Mouse (Mus musculus) kidney, postnatal 36 days (tissue): ENCODE results near the gene Dcxr.

Experiments
- DNase-seq, 2 experiments: peaks; one replicate each; pipeline ENCODE4 v3.0.0; 2021 to 2022; ENCODE audit warnings: mixed read lengths in 2 of 2

Gene Dcxr

DNA sequence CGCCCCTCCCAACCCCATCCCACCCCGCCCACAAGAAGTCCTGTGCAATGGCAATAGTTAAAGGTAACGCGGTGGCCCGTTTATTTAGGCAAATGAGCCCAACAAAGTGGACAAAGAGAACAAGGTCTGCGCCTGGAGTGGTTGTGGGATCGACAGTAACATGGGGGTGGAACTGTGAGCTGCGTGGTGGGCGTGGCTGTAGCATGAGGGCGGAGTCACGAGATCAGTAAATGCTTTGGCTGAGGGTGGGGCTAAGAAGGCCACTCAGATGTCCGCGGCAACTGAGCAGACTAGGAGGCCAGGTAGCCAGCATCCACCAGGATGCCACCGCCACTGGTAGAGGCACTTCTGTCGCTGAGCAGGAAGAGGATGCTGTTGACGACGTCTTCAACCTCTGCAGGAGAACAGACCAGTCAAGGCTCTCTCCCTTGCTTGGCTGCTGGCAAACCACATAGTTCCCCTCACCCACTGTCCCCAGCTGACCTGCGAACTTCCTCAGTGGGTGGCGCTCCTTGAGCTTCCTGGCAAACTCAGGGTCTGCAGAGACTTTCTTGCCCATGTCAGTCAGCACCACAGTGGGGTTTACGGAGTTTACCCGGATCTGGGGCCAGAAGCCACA, 2.5 kb upstream of the Dcxr start:
- DNase-seq, result peak; percentile 58 to 76

DNA sequence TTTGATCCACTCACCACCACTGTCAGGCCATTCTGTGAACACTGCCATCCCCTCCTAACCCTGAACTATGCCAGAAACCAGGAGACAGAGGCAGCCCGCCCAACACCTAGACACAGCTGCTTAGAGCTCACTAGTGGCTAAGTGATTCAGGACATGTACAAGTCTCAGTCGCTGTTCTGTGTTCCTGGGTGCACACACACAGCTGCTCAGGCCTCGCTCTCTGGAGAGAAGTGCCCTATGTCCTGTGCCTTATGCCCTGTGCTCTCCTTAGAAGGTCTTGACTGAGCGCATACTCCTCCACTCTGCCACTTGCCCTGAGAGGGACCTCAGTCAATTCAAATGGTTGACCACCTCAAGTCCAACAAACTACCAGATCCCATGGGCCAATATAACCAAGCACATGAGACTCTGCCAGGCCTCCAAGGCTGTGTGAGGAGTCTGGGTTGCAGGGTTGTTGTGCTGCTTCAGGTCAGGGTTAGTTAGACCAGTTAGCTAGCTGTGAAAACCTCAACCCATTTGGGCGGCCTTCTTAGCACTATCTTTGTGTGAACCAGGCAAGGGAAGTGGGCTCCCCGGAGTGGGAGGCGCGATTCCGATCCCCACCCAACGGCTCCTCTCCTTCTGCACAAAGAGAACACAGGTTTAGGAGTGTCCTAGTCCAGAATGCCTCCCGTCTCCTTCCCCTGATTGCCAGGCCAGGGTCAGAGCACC, 1.6 kb upstream of the Dcxr start:
- no peak for DNase-seq

DNA sequence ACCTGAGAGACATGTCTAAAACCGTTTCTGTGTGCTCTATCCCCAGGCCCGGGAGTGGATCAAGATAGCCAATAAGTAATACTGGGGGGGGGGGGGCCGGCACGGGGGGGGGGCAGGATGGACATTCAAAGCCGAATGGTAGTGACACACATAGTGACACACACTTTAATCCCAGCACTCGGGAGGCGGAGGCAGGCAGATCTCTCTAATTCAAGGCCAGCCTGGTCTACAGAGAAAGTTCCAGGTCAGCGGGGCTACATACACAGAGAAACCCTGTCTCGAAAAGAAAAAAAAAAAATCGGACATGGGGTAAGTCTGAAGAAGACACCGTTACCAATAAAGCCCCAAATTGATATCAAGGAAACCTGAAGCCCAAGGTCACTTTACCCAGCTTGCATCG, 483 bp upstream of the Dcxr start:
- DNase-seq, result no peak

DNA sequence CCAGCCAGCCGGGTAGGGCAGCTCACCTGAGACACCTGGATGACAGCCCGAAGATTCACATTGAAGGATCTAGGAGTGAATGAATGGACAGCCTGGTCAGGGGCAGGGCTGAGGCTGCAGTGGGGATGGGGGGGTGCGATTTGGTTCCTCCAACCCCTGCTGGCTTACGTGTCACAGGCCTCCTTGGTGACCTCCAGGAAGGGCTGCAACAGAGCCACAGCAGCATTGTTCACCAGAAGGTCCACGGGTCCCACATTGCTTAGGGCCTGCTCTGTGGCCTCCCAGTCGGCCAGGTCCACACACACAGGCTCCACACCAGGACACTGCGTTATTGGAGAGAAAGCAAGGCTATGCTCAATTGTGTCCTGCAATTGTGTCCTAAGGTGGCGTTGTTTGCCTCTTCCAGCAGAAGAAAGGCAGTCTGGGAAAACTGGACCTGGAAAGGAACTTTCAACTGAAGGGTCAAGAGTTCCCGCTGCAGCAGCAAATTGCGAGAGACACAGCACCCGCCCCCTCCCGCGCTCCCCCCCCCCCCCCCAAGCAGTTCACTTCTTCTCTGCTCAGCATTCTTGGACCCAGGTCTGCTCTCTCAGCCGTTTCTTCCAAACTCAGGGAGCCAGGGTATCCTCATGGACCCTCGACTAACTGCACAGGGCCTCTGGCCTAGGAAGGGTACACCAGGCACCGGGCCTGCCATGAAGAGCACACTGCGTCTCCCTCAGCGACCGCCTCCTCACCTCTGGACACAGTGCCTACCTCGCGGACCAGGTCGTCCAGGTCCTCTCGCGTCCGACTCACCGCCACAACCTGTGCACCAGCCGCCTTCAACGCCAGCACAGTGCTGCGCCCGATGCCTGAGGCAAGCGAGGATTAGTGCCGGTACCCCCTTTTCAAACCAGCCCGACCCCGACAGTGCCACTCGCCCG, 575 bp downstream of the Dcxr start:
- DNase-seq, result peak; percentile 58 to 82

DNA sequence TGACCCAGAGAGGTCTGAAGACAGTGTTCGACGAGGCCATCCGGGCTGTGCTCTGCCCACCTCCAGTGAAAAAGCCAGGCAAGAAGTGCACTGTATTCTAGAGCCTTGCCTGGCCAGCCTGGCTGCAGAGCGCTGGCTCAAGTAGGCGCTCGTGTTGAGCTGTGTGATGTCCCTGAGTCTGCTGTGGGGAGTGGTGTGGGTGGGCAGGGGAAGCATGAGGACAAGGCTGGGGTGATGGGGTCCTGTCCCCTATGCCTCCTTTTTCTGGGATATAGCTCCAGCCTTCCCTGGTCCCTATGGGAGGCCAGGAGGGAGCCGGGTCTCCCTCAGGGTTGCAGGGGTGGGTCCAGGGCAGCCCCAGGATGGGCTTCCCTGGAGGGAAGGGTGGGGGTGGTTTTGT, 3.6 kb downstream of the Dcxr start:
- DNase-seq, result peak in 1 of 2 experiments; percentile 41

DNA sequence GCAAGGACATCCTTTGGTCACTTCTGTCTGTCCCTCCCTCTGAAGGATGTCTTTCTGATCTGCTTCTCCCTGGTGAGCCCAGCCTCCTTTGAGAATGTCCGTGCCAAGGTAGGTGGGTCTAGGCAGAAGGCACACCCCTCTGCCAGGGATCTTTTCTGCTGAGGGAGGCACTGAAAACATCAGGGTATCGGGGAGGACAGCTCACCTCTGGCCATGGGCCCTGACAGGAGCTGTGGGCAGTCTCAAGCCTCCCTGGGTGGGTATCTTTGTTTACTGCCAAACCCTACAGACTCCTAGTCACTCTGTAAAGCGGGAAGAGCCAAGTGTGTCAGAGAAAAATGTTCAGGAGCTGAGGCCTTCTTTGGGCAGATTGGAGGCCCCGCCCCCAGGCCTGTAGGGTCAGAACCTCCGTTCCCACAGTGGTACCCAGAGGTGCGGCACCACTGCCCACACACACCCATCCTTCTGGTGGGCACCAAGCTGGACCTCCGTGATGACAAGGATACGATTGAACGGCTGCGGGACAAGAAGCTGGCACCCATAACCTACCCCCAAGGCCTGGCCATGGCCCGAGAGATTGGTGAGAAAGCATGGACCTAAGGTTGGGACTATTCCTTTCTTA, 4.2 kb downstream of the Dcxr start:
- peak; percentile 71 to 77 for DNase-seq

DNA sequence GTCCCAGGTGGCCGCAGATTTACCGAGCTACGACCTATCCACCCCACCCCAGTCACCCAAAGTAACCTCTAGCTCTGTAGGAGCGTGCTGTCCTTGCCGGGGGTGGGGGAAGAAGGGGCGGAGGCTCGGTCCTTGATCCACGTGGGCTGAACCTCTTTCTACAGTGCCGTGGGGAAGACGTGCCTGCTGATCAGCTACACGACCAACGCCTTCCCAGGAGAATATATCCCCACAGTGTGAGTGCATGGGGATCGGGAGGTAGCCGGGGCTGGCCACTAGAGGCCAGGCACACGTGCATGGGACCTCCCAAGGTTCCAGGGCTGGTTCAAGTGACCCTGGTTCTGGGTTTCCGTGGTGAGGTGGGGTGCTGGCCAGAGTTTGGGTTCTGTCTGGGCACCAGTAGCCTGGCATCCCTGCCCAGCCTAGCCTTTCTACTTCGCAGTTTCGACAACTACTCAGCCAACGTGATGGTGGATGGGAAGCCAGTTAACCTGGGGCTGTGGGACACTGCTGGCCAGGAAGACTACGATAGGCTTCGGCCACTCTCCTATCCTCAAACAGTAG, 4.9 kb downstream of the Dcxr start:
- DNase-seq, result no peak

DNA sequence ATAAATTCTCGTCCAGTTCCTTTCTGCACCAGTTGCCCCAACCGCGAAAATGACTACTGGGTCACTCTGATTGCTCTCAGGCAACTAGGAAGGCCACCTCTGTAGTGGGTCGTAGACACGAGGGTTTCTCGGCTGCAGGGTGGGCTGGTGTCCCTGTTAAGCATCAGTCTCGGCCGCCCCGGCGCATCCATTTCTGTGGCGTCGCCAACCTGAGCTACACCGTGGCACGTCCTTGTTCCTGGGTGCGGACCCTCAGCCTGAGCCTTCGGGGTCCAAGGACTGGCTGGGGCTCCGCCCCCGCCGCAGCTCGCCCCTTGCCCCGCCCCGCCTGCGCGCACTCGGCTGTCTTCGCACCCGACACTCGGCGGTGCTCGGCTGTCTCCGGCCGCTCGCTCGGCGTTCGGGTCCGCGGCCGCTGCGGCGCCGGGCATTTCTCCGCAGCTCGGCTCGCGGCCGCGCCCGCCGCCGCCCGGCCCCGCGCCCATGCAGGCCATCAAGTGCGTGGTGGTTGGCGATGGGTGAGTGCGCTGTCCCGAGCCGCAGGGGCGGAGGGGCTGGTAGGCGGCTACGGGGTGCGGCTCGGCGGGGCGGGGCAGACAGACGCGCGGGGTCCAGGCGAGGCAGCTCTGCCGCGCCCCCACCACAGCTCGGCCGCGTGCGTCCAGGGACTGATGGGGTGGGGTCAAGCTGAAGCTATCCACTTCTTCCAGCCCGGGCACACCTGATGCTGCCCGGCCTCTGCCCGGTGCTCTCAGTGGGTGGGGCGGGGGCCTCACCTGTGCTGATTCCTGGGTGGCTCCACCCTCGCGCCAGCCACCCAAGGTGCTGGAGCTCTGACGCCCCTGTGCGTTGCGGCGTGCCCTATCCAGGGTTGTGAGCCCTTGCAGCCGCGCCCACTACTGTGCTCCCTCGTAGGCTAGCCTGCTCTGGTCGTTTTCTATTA, 5.7 kb downstream of the Dcxr start, which contains the start of gene Rac3:
Rac3 (plus strand) TSS at position 347 of the 943 bp plus-strand sequence.
- peak; percentile 52 to 85 for DNase-seq

DNA sequence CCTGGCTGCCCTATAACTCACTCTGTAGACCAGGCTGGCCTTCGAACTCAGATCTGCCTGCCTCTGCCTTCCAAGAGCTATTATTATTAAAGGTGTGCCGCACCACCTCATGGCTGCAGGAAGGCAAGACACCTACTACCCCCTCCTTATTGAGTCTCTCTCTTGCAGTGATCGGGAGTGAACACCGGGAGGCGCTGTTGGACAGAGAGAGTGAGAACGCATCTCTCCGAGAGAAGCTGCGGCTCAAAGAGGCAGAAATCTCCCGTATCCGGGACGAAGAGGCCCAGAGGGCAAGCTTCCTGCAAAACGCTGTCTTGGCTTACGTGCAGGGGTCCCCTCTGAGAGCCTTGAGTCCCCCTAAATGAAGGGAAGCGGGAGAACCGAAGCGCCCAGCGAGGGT, 6.6 kb downstream of the Dcxr start:
- DNase-seq, result peak; percentile 87 to 96

DNA sequence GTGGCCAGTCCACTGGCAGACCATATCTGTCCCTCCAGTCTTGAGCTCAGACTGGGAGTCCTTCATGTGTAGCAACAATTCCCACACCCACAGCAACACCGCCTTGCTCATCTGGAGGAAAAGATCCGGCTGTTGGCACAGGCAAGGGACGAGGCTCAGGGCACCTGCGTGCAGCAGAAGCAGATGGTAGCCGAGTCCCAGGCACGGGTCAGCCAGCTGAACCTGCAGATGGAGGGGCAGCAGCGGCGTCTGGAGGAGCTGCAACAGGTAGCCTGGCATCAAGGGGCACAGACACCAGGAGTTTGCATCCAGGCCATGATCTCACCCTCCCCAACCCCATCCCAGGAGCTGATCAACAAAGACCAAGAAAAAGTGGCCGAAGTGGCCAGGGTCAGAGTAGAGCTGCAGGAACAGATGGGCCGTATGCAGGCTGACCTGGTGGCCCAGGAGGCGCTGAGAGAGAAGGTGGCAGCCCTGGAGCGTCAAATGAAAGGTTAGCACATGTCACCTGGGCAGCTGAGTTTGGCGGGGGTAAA, 7.2 kb downstream of the Dcxr start:
- DNase-seq, result no peak

DNA sequence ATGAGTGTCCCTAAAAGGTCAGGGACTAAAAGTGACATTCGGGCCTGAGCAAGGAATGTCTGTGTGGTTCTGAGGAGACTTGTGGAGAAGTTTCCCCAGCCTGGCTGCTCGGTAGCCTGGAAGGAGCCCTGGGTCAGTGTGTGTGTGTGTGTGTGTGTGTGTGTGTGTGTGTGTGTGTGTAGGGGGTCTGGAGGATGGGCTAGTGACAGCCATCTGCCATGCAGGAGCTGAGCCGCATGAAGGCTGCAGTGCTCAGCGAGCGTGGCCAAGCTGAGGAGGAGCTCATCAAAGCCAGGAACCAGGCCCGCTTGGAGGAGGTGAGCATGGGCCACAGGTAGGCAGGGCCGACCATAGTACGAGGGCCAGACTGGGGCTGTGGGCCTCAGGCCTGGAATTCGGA, 7.8 kb downstream of the Dcxr start:
- no peak for DNase-seq

DNA sequence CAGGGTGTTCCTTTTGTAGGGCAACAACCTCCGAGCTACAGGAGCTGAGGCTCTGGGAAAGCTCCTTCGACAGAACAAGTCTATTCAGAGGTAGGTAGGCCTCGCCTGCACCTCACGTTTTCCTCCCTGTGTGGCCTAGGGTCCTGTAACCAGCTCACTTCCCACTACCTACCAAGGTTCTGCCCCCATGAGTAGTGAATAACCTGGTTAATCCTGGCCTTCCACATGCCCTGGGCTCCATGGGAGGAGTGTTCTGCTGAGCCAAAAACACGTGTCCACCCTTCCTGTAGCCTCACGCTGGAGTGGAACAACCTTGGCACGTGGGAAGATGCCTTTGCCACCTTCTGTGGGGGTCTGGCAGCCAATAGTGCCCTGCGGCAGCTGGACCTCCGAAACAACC, 11.9 kb downstream of the Dcxr start:
- no peak for DNase-seq

DNA sequence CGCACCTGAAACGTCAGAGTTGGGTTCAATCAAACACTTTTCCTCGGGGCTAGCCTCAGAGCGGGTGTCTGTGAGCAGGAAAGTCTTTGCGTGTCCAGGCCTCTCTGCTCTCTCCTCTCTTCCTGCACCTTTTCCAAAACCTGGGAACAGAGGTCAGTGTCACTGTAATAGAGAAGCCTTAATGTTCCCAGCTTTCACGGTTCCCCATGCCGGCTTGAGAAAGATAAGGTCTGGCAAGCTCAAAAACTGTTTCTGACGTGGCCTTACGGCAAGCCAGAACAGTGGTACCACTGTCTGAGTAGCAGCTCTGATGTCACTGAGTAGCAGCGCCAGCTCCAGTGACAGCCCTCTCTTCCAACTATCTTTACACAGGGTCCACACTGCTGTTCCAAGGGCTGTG, 12.5 kb downstream of the Dcxr start:
- DNase-seq, result no peak

DNA sequence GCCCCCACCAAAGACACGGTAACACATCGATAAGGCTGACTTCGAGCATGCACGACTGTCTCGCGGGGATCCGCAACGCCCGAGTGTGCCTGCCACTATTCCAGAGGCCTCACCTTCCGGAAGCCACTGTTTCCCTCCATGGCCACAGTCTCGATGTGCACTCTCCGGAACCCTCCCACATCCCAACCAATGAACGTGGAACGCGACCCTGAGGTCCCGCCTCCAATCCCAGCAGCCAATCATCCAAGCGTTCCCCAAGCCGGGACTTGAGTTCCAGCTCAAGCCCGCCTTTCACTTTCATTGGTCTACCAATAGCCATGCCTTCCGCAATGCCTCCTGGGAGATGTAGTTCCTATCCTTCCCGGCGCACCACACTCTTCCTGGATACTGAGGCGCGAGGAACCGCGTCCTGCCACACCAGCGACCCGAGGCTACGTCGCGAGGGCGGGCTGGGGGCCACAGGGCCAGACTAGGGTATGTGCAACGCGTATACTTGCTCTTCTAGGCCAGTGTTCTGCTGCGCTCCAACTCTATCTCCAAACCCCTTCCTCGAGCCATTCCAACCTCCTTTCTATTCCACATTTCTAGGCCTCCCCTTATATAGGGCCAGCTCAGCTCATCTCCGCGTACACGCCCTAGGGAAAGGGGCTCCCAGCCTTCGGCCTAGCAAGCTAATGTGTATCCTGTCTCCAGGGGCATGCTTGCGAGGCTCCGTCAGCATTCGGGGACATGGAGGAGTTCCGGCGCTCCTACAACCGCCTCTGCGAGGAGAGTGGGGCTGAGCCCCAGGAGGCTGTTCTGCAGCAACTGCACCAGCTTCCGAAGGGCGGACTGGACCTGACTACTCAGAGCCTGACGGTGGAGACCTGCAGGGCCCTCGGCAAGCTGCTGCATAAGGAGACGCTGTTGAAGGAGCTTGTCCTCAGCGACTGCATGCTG, 13.2 kb downstream of the Dcxr start, which contains the start of the genes Cenpx and Lrrc45:
Cenpx (minus strand) TSS at position 159 of the 939 bp plus-strand sequence.
Lrrc45 (plus strand) TSS at position 346 of the 939 bp plus-strand sequence.
- DNase-seq, result peak; percentile 97 to 100

DNA sequence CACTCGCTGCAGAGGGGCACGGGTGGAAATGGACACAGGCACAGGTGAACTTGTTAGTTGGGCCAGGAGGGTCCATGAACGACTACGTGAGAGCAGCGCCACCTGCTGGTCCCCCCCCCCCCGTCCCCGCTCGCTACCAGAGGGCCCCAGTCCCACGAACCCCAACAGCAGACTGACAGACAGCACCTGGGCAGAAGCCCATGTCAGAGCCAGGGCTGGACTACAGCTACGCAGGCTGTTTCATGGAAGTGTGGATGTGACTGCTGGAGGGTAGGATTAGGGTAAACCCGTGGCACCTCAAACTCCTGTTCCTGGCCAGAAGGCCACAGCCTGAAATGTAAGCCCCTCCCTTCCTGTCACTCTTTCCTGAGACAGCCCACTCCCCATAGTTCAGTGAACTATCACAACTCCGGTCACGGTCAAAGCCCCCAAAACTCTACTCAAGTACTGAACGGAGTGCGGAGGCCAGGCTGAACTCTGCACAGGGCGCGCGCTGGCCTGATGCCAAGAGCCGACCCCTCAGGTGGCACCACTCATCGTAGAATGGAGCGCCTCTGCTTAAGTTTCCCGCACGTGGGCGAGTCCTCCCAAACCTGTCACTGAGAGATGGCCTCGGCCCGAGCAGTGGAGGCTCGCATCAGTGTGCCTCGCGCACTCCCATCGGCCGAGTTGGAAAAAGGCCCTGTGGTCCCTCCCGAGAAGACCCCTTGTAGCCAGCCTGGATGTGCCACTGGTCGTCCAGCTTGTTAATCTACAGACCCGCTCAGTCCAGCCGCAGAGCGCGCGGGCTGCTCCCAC, 14.1 kb downstream of the Dcxr start:
- DNase-seq, result peak in 1 of 2 experiments; percentile 83

DNA sequence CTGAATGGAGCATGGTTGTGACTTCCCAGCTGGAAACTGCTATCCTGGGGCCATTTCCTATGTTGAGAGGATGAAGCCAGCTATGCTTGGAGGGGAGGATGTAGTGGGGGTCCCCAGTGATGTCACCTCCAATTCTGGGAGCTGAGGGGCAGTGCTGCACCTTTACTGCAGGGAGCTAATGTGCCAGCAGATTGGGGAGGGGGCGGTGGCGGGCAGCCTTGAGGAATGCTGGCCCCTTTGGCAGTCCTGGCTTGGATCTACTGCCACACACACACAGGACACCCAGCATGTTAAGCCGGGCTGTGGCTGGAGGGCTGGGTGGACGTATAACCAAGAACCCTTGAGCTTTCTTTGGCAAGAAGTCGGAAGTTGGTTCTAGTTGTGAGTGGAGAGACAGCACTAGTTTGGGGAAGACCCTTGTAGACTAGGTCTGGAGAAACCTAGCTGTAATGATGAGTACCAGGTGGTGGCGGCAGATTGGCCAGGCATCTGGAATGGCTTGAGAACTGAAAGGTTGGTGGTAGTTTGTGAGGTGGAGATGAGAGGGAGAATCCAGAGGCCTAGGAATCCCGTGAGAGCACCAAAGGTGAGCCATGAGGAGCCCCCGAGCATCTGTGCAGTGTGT, 15.0 kb downstream of the Dcxr start:
- DNase-seq, result no peak

DNA sequence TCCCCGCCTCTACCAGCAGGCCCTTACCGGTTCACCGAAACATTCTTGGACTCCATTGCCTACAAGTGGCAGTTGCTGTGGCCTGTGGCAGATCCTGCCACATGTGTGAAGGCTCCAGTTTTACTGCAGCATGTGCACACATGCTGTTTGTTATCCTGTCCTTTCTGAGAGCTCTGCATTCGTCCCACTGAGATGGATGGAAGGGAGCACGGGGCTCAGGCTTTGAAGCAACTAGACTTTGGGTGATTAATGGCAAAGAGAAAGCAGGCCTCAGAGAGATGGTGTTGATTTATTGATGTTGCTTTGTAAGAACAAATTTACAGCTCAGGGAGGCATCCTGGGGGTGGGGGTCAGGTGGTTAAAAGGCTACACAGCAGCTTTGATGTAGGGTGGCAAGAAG, 16.4 kb downstream of the Dcxr start:
- DNase-seq, result no peak

DNA sequence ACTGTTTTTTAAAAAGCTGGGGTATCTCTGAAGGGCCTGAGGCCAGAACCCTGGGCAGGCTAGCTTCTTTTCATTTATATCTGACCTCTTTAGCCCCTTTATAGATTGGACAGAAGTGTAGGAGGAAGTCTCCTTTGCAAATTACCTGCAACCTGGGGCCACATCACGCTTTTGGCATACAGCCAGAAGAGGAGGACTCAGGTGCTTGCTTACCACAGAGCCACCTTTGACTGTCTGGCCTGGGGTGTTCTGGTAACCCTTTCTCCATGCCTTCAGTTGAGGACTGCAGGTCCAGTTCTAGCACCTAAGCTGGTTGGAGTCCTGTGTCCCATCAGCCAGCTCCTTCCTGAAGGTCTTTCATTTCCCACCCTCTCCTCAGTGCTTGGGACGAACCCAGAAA, 17.5 kb downstream of the Dcxr start:
- DNase-seq, result peak in 1 of 2 experiments; percentile 36
